Mouse (Mus musculus): ENCODE results near the gene Cd28.

- TF ChIP-seq POLR2A (IDR thresholded peaks at IDR 0.05; ENCODE audit: insufficient read depth, low read depth, low read length) (no peak), CTCF (IDR thresholded peaks at IDR 0.05) (no peak)
These were observed 27.7 kb downstream of the Cd28 start for GRCm38 (mm10) chr1:60744266-60744665.
